Comparison of ENCODE assay signal across 27 mouse cellular contexts in the genomic region with DNA sequence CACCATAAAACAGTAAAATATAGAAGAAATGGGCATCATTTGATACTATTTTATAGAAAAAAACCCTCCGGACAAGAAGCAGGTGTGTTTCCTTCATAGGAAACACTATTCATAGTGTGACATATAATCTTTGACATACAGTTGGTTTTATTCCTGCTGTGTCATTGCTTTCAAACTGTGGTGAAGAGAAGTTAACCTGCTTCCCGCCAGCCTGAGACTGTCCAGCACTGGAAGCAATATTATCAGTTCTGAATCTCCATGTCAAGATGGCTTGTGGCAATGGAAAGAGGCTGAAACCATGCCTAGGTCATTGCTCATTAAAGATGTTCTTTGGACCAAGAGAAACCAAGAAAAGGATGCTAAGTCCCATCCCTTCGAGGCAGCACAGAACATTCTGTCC.
"Had no signal": no experiment of that assay in that cellular context is flagged by ENCODE, and none has a peak within 500 bp of the region (broad histone marks: within the 10 kb centered on the region; RNA-seq: fewer than 3 reads in every experiment).

No protein-coding gene starts in this region.

- H3K4me1 ChIP-seq: heart, embryonic 13.5 days; heart, embryonic 15.5 days; hindbrain, embryonic 10.5 days; hindbrain, embryonic 12.5 days; intestine, embryonic 15.5 days; kidney, embryonic 15.5 days; limb, embryonic 13.5 days; limb, embryonic 15.5 days; liver, embryonic 12.5 days had no signal

- H3K4me3 ChIP-seq: gastrocnemius, adult 2 months; heart, embryonic 13.5 days; heart, embryonic 15.5 days; hindbrain, embryonic 10.5 days; hindbrain, embryonic 12.5 days; intestine, embryonic 15.5 days; kidney, embryonic 15.5 days; limb, embryonic 13.5 days; limb, embryonic 15.5 days; liver, embryonic 12.5 days had no signal

- ATAC-seq: hindbrain, embryonic 16.5 days; inflammation-experienced regulatory T-cells, adult 6 months; intestine, embryonic 15.5 days; intestine, postnatal 0 days; liver, embryonic 12.5 days had no signal

- H3K27me3 ChIP-seq: heart, embryonic 13.5 days; heart, embryonic 15.5 days; hindbrain, embryonic 12.5 days; intestine, embryonic 15.5 days; kidney, embryonic 15.5 days; limb, embryonic 13.5 days; limb, embryonic 15.5 days; liver, embryonic 12.5 days had no signal

- H3K9me3 ChIP-seq: heart, embryonic 13.5 days; heart, embryonic 15.5 days; hindbrain, embryonic 10.5 days; hindbrain, embryonic 12.5 days; intestine, embryonic 15.5 days; kidney, embryonic 15.5 days; limb, embryonic 13.5 days; limb, embryonic 15.5 days; liver, embryonic 12.5 days had no signal

- H3K36me3 ChIP-seq: heart, embryonic 13.5 days; heart, embryonic 15.5 days; hindbrain, embryonic 10.5 days; hindbrain, embryonic 12.5 days; intestine, embryonic 15.5 days; kidney, embryonic 15.5 days; limb, embryonic 13.5 days; limb, embryonic 15.5 days; liver, embryonic 12.5 days had no signal

- DNase-seq: gastrocnemius, adult 2 months; gastrocnemius, postnatal 10 days; gastrocnemius, postnatal 25 days; heart, adult 18-20 months; heart, postnatal 14 days; heart, postnatal 36 days; kidney, adult 18-20 months; kidney, adult 8-10 months; kidney, postnatal 14 days; kidney, postnatal 36 days; layer of hippocampus, adult 9-11 months; layer of hippocampus, postnatal 36 days had no signal

- H3K27ac ChIP-seq: gastrocnemius, adult 2 months; heart, embryonic 13.5 days; heart, embryonic 15.5 days; hindbrain, embryonic 10.5 days; hindbrain, embryonic 12.5 days; hindbrain, embryonic 14.5 days; intestine, embryonic 15.5 days; kidney, embryonic 15.5 days; kidney, postnatal 0 days; limb, embryonic 13.5 days; limb, embryonic 15.5 days; liver, embryonic 12.5 days; liver, embryonic 14.5 days had no signal
